Mouse (Mus musculus) forebrain, postnatal 0 days (tissue): ENCODE data around the gene Efcab1. TPM values are rescaled to one million over a fixed set of nuclear protein-coding genes. Genes with fewer than 3 reads are reported as not detected.

Source experiments
- ATAC-seq: fragments of 200-750 bp; cut with Nextera tagmentation; 2 replicates; pipeline ENCODE4 v1.8.0; 2017; ENCODE audit warnings: mild to moderate bottlenecking, moderate library complexity
- DNase-seq: peaks from one replicate; pipeline ENCODE4 v3.0.0-alpha.2; 2015
- H3K27ac ChIP-seq: fragments of 300-500 bp; sonication (generic); 2 replicates; pipeline ENCODE4 v1.5.1; 2014; ENCODE audit warnings: low read depth, mild to moderate bottlenecking, antibody characterized with exemption, low read length, moderate library complexity, mixed read lengths
- H3K27me3 ChIP-seq: fragments of 300-500 bp; sonication (generic); 2 replicates; pipeline ENCODE4 v1.6.1; 2014; ENCODE audit warnings: mild to moderate bottlenecking, low read length, mixed read lengths; ENCODE audit not compliant: insufficient read depth
- H3K36me3 ChIP-seq: fragments of 300-500 bp; sonication (generic); 2 replicates; pipeline ENCODE4 v1.6.1; 2014; ENCODE audit warnings: mild to moderate bottlenecking, moderate library complexity; ENCODE audit not compliant: insufficient read depth
- H3K4me1 ChIP-seq: fragments of 300-500 bp; sonication (generic); 2 replicates; pipeline ENCODE4 v1.6.1; 2014; ENCODE audit warnings: antibody characterized with exemption; ENCODE audit not compliant: insufficient read depth
- H3K4me2 ChIP-seq: fragments of 300-500 bp; sonication (generic); 2 replicates; pipeline ENCODE4 v1.6.1; 2014; ENCODE audit warnings: low read depth, mild to moderate bottlenecking, moderate library complexity
- H3K4me3 ChIP-seq: fragments of 300-500 bp; sonication (generic); 2 replicates; pipeline ENCODE4 v1.5.1; 2014; ENCODE audit warnings: low read depth, low read length, mixed read lengths
- H3K9ac ChIP-seq: fragments of 300-500 bp; sonication (generic); 2 replicates; pipeline ENCODE4 v1.6.1; 2014; ENCODE audit warnings: mild to moderate bottlenecking
- H3K9me3 ChIP-seq: fragments of 300-500 bp; sonication (generic); 2 replicates; pipeline ENCODE4 v1.6.1; 2016; ENCODE audit warnings: low read length
- CTCF ChIP-seq: sonication (generic); IDR thresholded peaks from 2 replicates; pipeline ENCODE4 v1.5.1; 2016; ENCODE audit warnings: antibody characterized with exemption, control low read depth, low read depth
- WGBS: fragments of 180-500 bp; shearing (Covaris S2); extraction: QIAGEN DNeasy Blood & Tissue Kit; methylation state at CpG from one replicate; pipeline ENCODE4 v1.1.7; 2014; 5-methylcytosine and 5-hydroxymethylcytosine counted together
- polyA plus RNA-seq: library from polyadenylated mRNA; unstranded; fragments of >200 nt; fragmentation: Nextera tagmentation; extraction: Ambion mirVana; gene quantifications from 2 replicates; pipeline ENCODE4 v1.2.1, GENCODE M21; 2015
- total RNA-seq: library from RNA; depleted of rRNA; stranded (reverse); fragments of >200 nt; gene quantifications from 2 replicates; pipeline ENCODE4 v1.2.3, GENCODE M21; 2014

Efcab1 gene
- total and polyA plus RNA-seq, 2 experiments from 2014 or later: 19.1 to 21.5 TPM

DNA sequence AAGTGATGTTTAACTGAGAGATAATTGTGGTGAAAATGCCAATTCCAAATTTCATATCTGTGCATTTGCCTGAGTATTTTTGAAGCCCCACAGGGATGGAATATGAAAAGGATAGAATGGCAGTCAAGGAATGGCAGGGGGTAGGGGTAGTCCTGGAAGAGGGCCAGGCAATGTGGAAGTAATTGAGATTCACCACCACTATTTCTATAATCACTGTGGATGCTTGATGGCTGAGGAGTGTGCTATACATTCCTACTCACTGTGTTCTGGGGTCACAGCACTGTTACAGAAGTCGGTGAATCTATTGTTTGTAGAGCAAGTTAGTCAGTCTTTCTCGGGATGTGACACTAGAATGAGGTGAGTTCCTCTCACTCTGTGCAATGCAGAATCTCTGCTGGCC, 108.3 kb downstream of the Efcab1 start:
- Histone ChIP-seq H3K27ac (no peak overlapping the region), H3K4me2 (no peak overlapping the region), H3K27me3 (no peaks in the 10 kb centered on the region), H3K36me3 (no peaks in the 10 kb centered on the region), H3K4me3 (no peak overlapping the region), H3K4me1 (no peaks in the 10 kb centered on the region), H3K9ac (no peak overlapping the region), H3K9me3 (no peaks in the 10 kb centered on the region)
- DNase-seq (no peak), ATAC-seq (no peak)
- no peak for TF ChIP-seq CTCF
- WGBS: 88% methylated on average over 2 of the region's 2 CpGs
